Mouse (Mus musculus) liver, embryonic 16.5 days (tissue): ENCODE results near the gene Gh. TPM values are rescaled to one million over a fixed set of nuclear protein-coding genes. Genes with fewer than 3 reads are reported as not detected.
A peak's percentile ranks its signal among the peaks of the same experiment; 100 is the strongest.

ENCODE experiments used
- ATAC-seq: fragments of 200-750 bp; cut with Nextera tagmentation; 2 replicates; pipeline ENCODE4 v1.8.0; 2017; ENCODE audit warnings: low read depth, mild to moderate bottlenecking, moderate number of reproducible peaks, moderate library complexity
- H3K27ac ChIP-seq: fragments of 300-500 bp; sonication (generic); 2 replicates; pipeline ENCODE4 v1.5.1; 2014; ENCODE audit warnings: mild to moderate bottlenecking, low read length
- H3K27me3 ChIP-seq: fragments of 300-500 bp; sonication (generic); 2 replicates; pipeline ENCODE4 v1.6.1; 2014; ENCODE audit warnings: low read depth, low read length, mixed read lengths; ENCODE audit not compliant: control insufficient read depth, insufficient read depth
- H3K36me3 ChIP-seq: fragments of 300-500 bp; sonication (generic); 2 replicates; pipeline ENCODE4 v1.6.1; 2014; ENCODE audit warnings: mild to moderate bottlenecking; ENCODE audit not compliant: control insufficient read depth, insufficient read depth
- H3K4me1 ChIP-seq: fragments of 300-500 bp; sonication (generic); 2 replicates; pipeline ENCODE4 v1.6.1; 2014; ENCODE audit warnings: low read depth, low read length, mixed read lengths; ENCODE audit not compliant: control insufficient read depth
- H3K4me2 ChIP-seq: fragments of 300-500 bp; sonication (generic); 2 replicates; pipeline ENCODE4 v1.6.1; 2014; ENCODE audit warnings: low read depth, low read length, mixed read lengths
- H3K4me3 ChIP-seq: fragments of 300-500 bp; sonication (generic); 2 replicates; pipeline ENCODE4 v1.5.1; 2014; ENCODE audit warnings: low read depth, mild to moderate bottlenecking, low read length
- H3K9ac ChIP-seq: fragments of 300-500 bp; sonication (generic); 2 replicates; pipeline ENCODE4 v1.6.1; 2014; ENCODE audit warnings: low read depth, low read length
- H3K9me3 ChIP-seq: fragments of 300-500 bp; sonication (generic); replicated peaks from 2 replicates; pipeline ENCODE4 v1.6.1; 2016; ENCODE audit warnings: low read length; ENCODE audit not compliant: control insufficient read depth
- WGBS: fragments of 180-500 bp; shearing (Covaris S2); extraction: QIAGEN DNeasy Blood & Tissue Kit; methylation state at CpG from one replicate; pipeline ENCODE4 v1.1.7; 2014; ENCODE audit not compliant: insufficient replicate concordance; 5-methylcytosine and 5-hydroxymethylcytosine counted together
- polyA plus RNA-seq: library from polyadenylated mRNA; unstranded; fragments of >200 nt; fragmentation: Nextera tagmentation; extraction: Ambion mirVana; gene quantifications from 2 replicates; pipeline ENCODE4 v1.2.1, GENCODE M21; 2015

Gene Gh
- polyA plus RNA-seq, 1 experiment from 2014 or later = not detected

DNA sequence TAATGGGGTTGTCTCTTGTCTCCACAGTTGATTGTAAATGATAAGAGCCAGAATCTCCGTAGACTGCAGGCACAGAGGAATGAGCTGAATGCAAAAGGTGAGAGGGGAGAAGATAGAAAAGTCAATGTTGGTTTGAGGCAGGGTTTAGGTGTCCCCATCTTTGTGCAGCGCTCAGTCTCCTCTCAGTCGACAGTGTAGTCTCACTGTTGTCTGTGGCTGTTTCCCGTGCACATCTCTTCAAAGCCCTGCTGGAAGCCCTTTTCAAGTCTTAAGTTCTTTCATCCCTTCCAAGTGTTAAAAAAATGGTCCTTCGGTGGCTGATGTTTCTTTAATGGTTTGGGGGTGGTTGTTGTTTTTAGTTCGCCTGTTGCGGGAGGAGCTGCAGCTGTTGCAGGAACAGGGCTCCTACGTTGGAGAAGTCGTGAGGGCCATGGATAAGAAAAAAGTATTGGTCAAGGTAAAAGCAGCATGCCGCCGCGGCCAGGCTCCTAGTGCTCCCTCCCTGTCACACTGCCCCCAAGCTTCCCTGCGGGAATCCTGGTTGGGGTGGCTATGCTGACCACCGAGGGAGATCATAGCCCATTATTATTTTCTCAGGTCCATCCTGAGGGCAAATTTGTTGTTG, 40.7 kb downstream of the Gh start:
- Histone ChIP-seq H3K9ac (no peak overlapping the region), H3K27ac (no peak overlapping the region), H3K4me3 (no peak overlapping the region), H3K36me3 (peaks cover 58% of the 10 kb centered on the region), H3K4me2 (no peak overlapping the region), H3K27me3 (no peaks in the 10 kb centered on the region), H3K4me1 (peaks cover 13% of the 10 kb centered on the region), H3K9me3 (no peaks in the 10 kb centered on the region)
- ATAC-seq = no peak
- WGBS = 85% methylated on average over 14 of the region's 14 CpGs

DNA sequence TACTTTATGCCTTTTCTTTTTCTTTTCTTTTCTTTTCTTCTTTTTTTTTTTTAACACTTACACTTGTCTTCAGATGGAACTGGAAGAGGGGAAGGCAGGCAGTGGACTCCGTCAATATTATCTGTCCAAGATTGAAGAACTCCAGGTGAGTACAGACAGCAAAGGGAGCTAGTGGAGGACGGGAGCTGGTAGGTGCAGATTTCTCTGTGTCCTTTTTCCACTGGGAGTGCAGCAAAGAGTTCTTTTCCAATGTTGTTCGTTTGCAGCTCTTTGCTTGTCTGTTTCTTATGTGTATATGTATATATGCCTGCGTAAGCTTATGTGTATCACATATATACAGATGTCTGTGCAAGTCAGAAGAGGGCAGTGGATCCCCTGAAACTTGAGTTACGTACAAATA, 44.9 kb downstream of the Gh start:
- no peaks in the 10 kb centered on the region for H3K27me3 ChIP-seq
- no peak for ATAC-seq
- peak overlapping the region; percentile 87 for H3K9ac ChIP-seq
- peaks cover 32% of the 10 kb centered on the region for H3K36me3 ChIP-seq
- no peak overlapping the region; the same call in 1 of the 2 replicates for H3K27ac ChIP-seq
- H3K4me2 ChIP-seq = peak overlapping the region; percentile 90
- WGBS = 53% methylated on average over 5 of the region's 5 CpGs
- no peaks in the 10 kb centered on the region for H3K9me3 ChIP-seq
- peak overlapping the region; percentile 92 for H3K4me3 ChIP-seq
- peaks cover 20% of the 10 kb centered on the region for H3K4me1 ChIP-seq

DNA sequence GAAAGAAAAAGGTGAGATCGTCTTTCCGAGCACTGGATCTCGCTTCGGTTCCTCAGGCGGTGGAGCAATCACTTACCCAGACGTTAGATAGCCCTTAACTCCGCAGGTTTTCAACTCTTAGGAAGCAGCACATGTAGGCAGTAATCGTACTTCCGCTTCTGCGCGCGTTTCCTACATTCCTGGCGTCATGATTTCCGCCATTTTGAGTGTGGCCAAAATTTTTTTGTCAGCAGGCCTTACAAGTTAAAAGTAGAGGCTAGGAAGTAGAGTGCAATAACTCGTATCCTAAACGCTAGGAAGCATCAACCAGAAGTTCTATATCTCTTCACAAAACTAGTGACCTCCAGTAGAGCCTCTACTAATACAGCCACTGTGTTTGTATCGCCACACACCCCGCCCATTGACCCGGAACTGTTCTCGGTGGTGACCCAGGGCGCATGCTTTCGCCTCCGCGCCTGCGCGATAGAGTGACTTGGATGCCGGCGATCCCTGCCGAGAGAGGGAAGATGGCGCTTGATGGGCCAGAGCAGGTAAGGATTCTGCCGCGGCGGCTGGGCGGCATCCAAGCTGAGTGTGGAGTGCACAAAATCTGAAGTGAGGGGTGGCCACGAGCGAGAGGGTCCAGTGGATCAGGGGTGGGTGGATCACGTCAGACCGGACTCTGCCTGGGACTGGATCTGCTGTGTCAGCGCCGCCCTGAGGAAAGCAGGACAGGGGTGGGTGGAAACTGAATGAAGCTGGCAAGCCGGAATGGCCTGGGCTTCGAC, 45.8 kb downstream of the Gh start, which contains the start of the genes Ftsj3 and Psmc5:
Gene Ftsj3, minus strand, starts transcription at position 395 of the 767 bp plus-strand sequence.
Gene Psmc5, plus strand, starts transcription at position 470 of the 767 bp plus-strand sequence.
- WGBS = under 1% methylated on average over 42 of the region's 42 CpGs
- peak within 1 kb of the TSS; percentile 83 for H3K27ac ChIP-seq
- H3K4me3 ChIP-seq = peak within 1 kb of the TSS; percentile 92
- peak within 1 kb of the TSS; percentile 87 for H3K9ac ChIP-seq
- no peaks in the 10 kb centered on the region for H3K27me3 ChIP-seq
- peaks cover 25% of the 10 kb centered on the region for H3K36me3 ChIP-seq
- no peaks in the 10 kb centered on the region for H3K9me3 ChIP-seq
- peak within 1 kb of the TSS; percentile 90 for H3K4me2 ChIP-seq
- ATAC-seq = peak; percentile 96
- peaks cover 20% of the 10 kb centered on the region for H3K4me1 ChIP-seq

DNA sequence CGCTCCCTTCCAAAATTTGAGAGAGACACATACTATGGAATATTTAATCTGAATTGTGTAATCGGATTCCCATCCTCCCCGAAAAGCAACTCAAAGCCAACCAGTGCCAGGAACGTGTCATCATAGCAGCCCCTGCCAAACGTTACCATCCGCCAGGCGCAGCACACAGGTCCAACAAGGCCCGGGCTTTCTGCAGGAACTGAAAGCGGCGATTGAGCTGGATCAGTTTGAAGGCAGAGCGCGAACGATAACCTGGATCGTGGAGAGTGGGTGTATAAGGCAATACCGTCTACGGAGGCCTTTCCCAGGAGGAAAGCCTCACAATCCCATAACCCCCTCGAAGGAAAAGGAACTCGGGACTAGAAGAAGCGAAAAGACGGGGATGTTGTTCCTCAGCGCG, 46.5 kb downstream of the Gh start:
- Histone ChIP-seq H3K9ac (peak overlapping the region; percentile 75), H3K36me3 (peaks cover 29% of the 10 kb centered on the region), H3K27ac (peak overlapping the region; percentile 83), H3K27me3 (no peaks in the 10 kb centered on the region), H3K4me1 (peaks cover 20% of the 10 kb centered on the region), H3K4me3 (peak overlapping the region; percentile 92), H3K9me3 (no peaks in the 10 kb centered on the region), H3K4me2 (peak overlapping the region; percentile 90)
- ATAC-seq = no peak
- WGBS = 1% methylated on average over 22 of the region's 22 CpGs

DNA sequence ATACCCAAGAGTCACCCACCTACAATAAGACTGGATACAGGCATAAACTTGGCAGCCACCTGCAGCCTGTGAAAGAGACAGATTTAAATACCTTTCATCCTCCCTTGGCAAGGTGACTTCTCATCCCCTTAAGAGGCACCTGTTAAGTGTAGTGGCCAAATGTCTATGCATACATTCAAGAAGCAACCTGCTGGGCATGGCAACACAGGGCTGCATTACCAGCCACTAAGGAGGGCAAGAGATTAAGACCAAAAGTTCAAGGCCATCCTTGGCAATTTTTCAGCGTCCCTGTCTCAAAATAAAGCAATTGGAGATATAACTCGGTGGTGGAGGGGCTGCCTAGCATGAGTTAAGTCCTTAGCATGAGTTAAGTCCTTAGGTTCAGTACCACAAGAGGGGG, 46.9 kb downstream of the Gh start:
- ATAC-seq = no peak
- Histone ChIP-seq H3K9ac (peak overlapping the region; percentile 75), H3K4me3 (peak overlapping the region; percentile 92), H3K36me3 (peaks cover 33% of the 10 kb centered on the region), H3K9me3 (no peaks in the 10 kb centered on the region), H3K4me1 (peaks cover 20% of the 10 kb centered on the region), H3K27ac (no peak overlapping the region), H3K4me2 (peak overlapping the region; percentile 90), H3K27me3 (no peaks in the 10 kb centered on the region)
- 14% methylated on average over 2 of the region's 2 CpGs for WGBS

Other genes with a start within 250 kb of the Gh start
- 5.6 and 6.4 TPM in 2 replicates for gene Taco1, start 235.8 kb downstream of the Gh start, polyA plus RNA-seq
- gene Map3k3, start 217.3 kb downstream of the Gh start, polyA plus RNA-seq = 2.4 and 3.6 TPM in 2 replicates
- not detected in 2 replicates for gene Gm10840, start 141.0 kb downstream of the Gh start, polyA plus RNA-seq
- gene Limd2, start 141.0 kb downstream of the Gh start, polyA plus RNA-seq = 76.8 and 79.6 TPM in 2 replicates
- 7.3 and 7.6 TPM in 2 replicates for gene Strada, start 99.7 kb downstream of the Gh start, polyA plus RNA-seq
- gene Ccdc47, start 85.5 kb downstream of the Gh start, polyA plus RNA-seq = 42.3 and 44.2 TPM in 2 replicates
- gene Ddx42, start 84.9 kb downstream of the Gh start, polyA plus RNA-seq = 22.7 and 24.7 TPM in 2 replicates
- 25.2 and 27.0 TPM in 2 replicates for gene Ftsj3, start 45.8 kb downstream of the Gh start, polyA plus RNA-seq
- gene Psmc5, start 45.7 kb downstream of the Gh start, polyA plus RNA-seq = 113 and 118 TPM in 2 replicates
- gene Smarcd2, start 28.9 kb downstream of the Gh start, polyA plus RNA-seq = 19.4 and 19.5 TPM in 2 replicates
- 0.13 and 0.16 TPM in 2 replicates for gene Tcam1, start 25.2 kb downstream of the Gh start, polyA plus RNA-seq
- gene Cd79b, start 12.9 kb upstream of the Gh start, polyA plus RNA-seq = 11.3 and 12.3 TPM in 2 replicates
- 0.04 and 0.13 TPM in 2 replicates for gene Scn4a, start 51.4 kb upstream of the Gh start, polyA plus RNA-seq
- gene Prr29, start 63.6 kb upstream of the Gh start, polyA plus RNA-seq = not detected in 2 replicates
- 13.4 and 14.8 TPM in 2 replicates for gene Icam2, start 86.2 kb upstream of the Gh start, polyA plus RNA-seq
- 4.7 and 5.2 TPM in 2 replicates for gene Ern1, start 186.0 kb upstream of the Gh start, polyA plus RNA-seq